Mouse (Mus musculus): ENCODE results near the gene Gabbr1.

GRCm38 (mm10) chr17:37027486-37027885 lies 18.3 kb upstream of the Gabbr1 start:
- TF ChIP-seq CTCF (IDR thresholded peaks at IDR 0.05; ENCODE audit: borderline replicate concordance, control insufficient read depth, extremely low read depth, insufficient read depth, low read length, poor library complexity) (no peak), POLR2A (IDR thresholded peaks at IDR 0.05; ENCODE audit: control insufficient read depth, extremely low read depth, insufficient read depth, low read length, poor library complexity) (no peak)

All from thymus, adult 2 months (tissue).